Mouse (Mus musculus): ENCODE data around the gene Rsrc2. TPM values are rescaled to one million over a fixed set of nuclear protein-coding genes. Genes with fewer than 3 reads are reported as not detected.
A peak's percentile ranks its signal among the peaks of the same experiment; 100 is the strongest.
"Not testable (repeated sequence)": the region's sequence is repeated elsewhere in the genome, so short reads cannot be mapped to it uniquely, and the experiment has no call there.

The Rsrc2 gene
- polyA plus RNA-seq, 1 experiment from 2014 or later, result 117 TPM

DNA sequence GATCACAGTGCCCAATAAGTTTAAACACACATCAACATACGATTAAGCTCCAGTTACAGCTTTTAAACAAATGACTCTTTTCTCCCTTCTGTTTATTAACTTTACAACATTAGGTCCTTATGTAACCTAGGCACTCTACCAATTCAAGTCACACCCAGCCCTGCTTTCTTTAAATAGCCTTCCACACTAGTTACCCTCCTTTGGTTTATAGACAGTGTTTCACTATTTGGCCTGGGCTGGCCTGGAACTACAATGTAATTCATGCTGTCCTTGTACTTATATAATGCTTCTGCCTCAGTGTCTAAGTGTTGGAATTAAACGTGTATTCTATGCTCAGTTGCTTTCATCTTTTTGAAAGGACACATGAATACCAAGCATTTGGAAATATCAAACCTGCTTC, 4.9 kb downstream of the Rsrc2 start:
- no peak overlapping the region for H3K27ac ChIP-seq (replicated peaks)
- 89% methylated on average over 2 of the region's 2 CpGs for WGBS
- no peak for ATAC-seq (ENCODE audit: low FRiP score)
- H3K4me3 ChIP-seq (replicated peaks), result no peak overlapping the region
- no peak overlapping the region for H3K9ac ChIP-seq (replicated peaks)
- peaks cover 26% of the 10 kb centered on the region for H3K4me1 ChIP-seq
- no peaks in the 10 kb centered on the region for H3K27me3 ChIP-seq (replicated peaks)
- H3K36me3 ChIP-seq, result peaks cover 38% of the 10 kb centered on the region
- no peak overlapping the region for H3K4me2 ChIP-seq
- H3K9me3 ChIP-seq (replicated peaks), result no peaks in the 10 kb centered on the region

DNA sequence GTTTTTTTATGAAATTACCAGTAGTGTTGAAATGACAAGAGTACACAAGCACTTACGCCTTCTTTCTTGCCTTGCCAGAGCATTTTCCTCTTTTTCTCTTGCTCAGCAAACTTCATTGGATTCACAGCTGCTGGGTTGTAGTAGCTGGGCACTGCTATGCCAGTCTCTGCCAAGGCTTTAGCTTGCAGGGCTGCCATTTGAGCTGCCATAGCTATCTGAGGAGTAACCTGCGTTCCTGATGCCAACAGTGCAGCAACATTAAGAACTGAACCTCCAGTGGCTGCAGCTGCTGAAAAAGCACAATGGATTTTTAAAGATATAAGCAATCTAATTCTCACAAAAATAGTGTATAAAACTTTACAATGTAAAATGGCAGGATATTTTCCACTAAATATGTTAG, 18.2 kb downstream of the Rsrc2 start:
- Histone ChIP-seq H3K4me1 (no peaks in the 10 kb centered on the region), H3K27ac (replicated peaks) (no peak overlapping the region), H3K4me2 (no peak overlapping the region), H3K27me3 (replicated peaks) (no peaks in the 10 kb centered on the region), H3K9ac (replicated peaks) (no peak overlapping the region), H3K4me3 (replicated peaks) (no peak overlapping the region), H3K36me3 (peaks cover 72% of the 10 kb centered on the region), H3K9me3 (replicated peaks) (no peaks in the 10 kb centered on the region)
- ATAC-seq (ENCODE audit: low FRiP score), result no peak
- 93% methylated on average over 2 of the region's 2 CpGs for WGBS

DNA sequence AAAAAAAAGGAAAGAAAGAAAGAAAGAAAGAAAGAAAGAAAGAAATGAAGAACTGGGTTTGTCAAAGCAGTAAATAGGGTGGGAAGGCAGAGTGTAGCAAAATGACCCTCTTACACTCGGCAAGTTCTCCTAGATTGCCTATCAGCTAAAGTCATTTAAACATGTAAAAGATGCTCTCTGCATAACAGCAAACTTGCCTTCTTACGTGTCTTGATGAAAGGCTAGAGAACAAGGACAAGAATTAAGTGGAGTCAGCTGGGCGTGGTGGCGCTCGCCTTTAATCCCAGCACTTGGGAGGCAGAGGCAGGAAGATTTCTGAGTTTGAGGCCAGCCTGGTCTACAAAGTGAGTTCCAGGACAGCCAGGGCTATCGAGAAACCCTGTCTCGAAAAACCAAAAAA, 25.4 kb downstream of the Rsrc2 start:
- ATAC-seq (ENCODE audit: low FRiP score); H3K9ac ChIP-seq (replicated peaks); H3K9me3 ChIP-seq (replicated peaks); H3K27ac ChIP-seq (replicated peaks); H3K4me3 ChIP-seq (replicated peaks); H3K27me3 ChIP-seq (replicated peaks); H3K4me2 ChIP-seq: not testable (repeated sequence)
- 87% methylated on average over 7 of the region's 7 CpGs for WGBS
- peaks cover 14% of the 10 kb centered on the region for H3K36me3 ChIP-seq
- H3K4me1 ChIP-seq, result peaks cover 16% of the 10 kb centered on the region

DNA sequence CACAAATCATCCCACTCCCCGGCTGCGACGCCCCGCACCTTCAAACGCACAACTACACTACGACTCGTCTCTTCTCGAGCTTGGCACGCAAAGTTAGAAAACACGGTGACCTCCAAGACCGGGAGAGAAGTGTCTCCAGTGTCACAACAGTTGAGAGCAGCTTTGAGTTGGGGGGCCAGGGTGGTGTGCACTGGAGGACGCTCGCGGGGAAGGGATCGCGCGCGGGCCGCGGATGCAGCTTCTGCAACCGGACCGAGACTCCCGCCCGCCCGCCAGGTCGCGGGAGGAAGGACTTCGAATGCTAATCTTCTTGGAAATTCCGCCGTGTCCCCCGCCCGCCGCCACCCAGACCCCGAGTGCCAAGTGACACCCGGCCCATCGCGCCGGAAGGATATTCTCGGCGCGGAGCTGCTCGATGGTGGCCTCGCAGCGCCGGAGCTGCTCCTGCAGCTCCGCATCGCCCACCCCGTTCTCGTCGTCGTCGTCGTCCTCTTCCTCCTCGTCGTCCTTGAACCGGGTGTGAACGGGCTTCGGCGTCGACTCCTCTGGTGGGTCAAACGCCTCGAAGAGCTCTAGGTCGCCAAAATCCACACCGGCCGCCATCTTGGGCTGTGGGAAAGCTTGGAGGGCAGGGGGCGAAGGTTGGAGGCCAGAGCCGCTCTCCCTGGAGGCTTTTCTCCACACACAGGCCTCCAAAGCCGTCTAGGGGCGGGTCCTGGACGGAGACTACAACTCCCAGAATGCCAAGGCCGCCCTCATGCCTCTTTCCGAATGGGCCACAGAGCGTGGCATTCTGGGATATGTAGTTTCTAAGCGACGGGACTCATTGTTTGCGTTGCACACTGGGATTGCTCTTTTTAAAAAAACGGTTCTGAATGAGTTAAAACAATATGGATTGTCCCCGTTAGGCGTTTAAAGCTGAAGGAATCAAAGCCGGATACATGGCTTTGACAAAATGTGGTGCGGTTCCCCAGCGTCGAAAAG, 28.6 kb downstream of the Rsrc2 start, which contains the start of gene Zcchc8:
TSS of gene Zcchc8 (minus strand) at position 773 of the 984 bp plus-strand sequence.
- Histone ChIP-seq H3K27ac (replicated peaks) (peak within 1 kb of the TSS; percentile 91), H3K27me3 (replicated peaks) (no peaks in the 10 kb centered on the region), H3K36me3 (peaks cover 12% of the 10 kb centered on the region), H3K4me2 (peak within 1 kb of the TSS; percentile 82), H3K9me3 (replicated peaks) (no peaks in the 10 kb centered on the region), H3K9ac (replicated peaks) (peak within 1 kb of the TSS; percentile 76), H3K4me3 (replicated peaks) (peak within 1 kb of the TSS; percentile 82), H3K4me1 (peaks cover 35% of the 10 kb centered on the region)
- WGBS, result under 1% methylated on average over 83 of the region's 83 CpGs
- ATAC-seq (ENCODE audit: low FRiP score), result peak; percentile 100

DNA sequence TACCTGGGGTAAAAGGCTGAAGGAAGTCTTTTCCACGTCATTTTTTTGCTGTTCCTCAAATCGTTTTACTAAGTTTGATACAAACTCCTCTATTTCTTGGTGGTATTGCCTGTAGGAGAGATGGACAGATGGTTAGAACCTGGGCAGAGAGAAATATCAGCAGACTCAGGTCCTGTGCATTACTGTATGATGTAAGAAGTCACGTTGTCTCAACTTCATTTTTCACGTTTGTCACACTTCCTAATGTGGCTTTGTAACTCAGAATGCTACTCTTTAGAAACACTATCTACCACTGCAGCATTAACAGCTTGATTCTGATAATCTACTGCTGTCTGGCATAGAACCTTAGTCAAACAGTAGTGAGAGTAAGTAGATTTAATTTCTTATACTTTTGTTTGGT, 34.6 kb downstream of the Rsrc2 start:
- 94% methylated on average over 4 of the region's 4 CpGs for WGBS
- peaks cover 66% of the 10 kb centered on the region for H3K36me3 ChIP-seq
- no peak for ATAC-seq (ENCODE audit: low FRiP score)
- H3K9ac ChIP-seq (replicated peaks), result no peak overlapping the region
- no peaks in the 10 kb centered on the region for H3K27me3 ChIP-seq (replicated peaks)
- H3K4me3 ChIP-seq (replicated peaks), result no peak overlapping the region
- peaks cover 27% of the 10 kb centered on the region for H3K4me1 ChIP-seq
- H3K27ac ChIP-seq (replicated peaks), result no peak overlapping the region
- H3K9me3 ChIP-seq (replicated peaks), result no peaks in the 10 kb centered on the region
- no peak overlapping the region for H3K4me2 ChIP-seq

DNA sequence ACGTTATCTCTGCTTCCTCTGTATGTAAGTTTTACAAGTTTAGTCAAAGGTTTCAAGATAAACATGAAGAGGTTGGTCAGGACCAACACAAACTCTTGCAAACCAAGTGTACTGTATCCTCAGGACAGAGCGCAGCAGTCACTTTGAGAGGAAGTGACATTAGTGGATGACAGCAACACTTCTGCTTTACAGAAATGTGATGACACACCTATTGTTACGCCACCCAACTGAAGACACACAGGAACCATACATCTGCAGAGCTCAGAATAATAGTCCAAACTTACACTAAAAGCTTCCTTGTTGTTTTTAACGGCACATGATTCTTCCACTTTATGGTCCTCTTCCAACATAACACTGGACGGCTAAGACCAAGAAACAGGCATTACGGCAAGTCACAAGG, 35.4 kb downstream of the Rsrc2 start:
- Histone ChIP-seq H3K27me3 (replicated peaks) (no peaks in the 10 kb centered on the region), H3K9ac (replicated peaks) (no peak overlapping the region), H3K36me3 (peaks cover 74% of the 10 kb centered on the region), H3K27ac (replicated peaks) (no peak overlapping the region), H3K4me3 (replicated peaks) (no peak overlapping the region), H3K9me3 (replicated peaks) (no peaks in the 10 kb centered on the region), H3K4me2 (no peak overlapping the region), H3K4me1 (peaks cover 18% of the 10 kb centered on the region)
- 96% methylated on average over 6 of the region's 6 CpGs for WGBS
- no peak for ATAC-seq (ENCODE audit: low FRiP score)

DNA sequence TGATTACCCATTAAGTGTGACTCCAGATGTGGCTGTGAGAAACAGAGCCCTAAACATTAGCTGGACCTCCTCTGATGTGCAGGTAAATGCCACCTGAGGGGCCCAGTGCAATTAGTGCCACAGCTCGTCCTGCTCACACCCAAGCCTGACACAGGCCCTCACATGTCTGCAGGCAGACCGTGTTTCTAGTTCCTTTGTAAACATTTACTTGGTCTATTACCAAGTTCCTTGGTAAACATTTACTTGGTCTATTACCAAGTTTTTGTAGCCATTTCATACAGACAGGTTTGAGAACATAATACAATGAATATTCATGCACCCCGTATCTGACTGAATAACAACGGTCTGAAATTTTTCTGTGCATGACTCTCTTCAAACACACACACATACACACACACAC, 39.6 kb downstream of the Rsrc2 start:
- H3K4me1 ChIP-seq, result no peaks in the 10 kb centered on the region
- H3K27ac ChIP-seq (replicated peaks), result no peak overlapping the region
- ATAC-seq (ENCODE audit: low FRiP score), result no peak
- no peak overlapping the region for H3K4me2 ChIP-seq
- H3K36me3 ChIP-seq, result peaks cover 92% of the 10 kb centered on the region
- H3K4me3 ChIP-seq (replicated peaks), result no peak overlapping the region
- no peaks in the 10 kb centered on the region for H3K27me3 ChIP-seq (replicated peaks)
- WGBS, result 90% methylated on average over 4 of the region's 4 CpGs
- H3K9me3 ChIP-seq (replicated peaks), result no peaks in the 10 kb centered on the region
- no peak overlapping the region for H3K9ac ChIP-seq (replicated peaks)

DNA sequence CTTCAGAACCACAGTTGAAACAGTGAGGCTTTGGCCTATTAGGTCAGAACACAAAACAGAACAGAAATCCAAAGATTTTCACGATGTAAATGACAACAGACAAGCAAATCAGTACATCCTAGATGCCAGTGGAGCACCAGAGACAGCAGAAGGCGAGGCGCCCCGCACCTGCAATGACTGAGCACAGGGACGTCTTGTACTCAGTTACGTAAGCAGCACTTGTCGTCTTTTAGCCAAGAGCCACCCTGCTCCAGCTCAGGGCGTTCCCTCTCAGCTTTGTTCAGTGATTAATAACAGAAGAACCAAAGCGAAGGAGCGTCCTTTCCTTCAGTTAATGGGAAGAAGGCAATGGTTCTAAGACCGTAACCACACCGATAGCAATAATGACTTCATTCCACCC, 40.6 kb downstream of the Rsrc2 start:
- Histone ChIP-seq H3K9me3 (replicated peaks) (no peaks in the 10 kb centered on the region), H3K27ac (replicated peaks) (no peak overlapping the region), H3K9ac (replicated peaks) (no peak overlapping the region), H3K4me2 (no peak overlapping the region), H3K4me3 (replicated peaks) (no peak overlapping the region), H3K4me1 (no peaks in the 10 kb centered on the region), H3K36me3 (peaks cover 90% of the 10 kb centered on the region), H3K27me3 (replicated peaks) (no peaks in the 10 kb centered on the region)
- WGBS, result 93% methylated on average over 12 of the region's 12 CpGs
- no peak for ATAC-seq (ENCODE audit: low FRiP score)

DNA sequence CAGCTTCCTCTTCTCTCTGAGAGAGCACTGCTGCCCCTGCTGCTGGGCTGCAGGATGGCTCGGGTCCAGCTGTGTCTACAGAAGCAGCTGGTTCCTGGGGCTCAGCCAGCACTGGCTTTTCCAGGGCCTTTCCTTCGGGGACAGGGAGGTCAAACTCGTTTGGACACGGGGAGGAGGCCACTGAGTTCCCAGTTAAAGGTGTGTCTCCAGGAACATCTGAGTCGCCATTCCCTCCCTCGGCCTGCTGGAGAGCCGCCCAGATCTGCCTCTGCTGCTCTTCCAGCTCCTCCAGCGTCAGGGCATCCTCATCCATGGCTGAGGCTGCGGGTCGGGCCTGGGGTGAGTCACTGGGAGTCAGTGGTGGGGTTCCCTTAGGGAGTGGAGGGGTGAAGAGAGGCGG, 48.6 kb downstream of the Rsrc2 start:
- peaks cover 6% of the 10 kb centered on the region; the same call in 1 of the 2 replicates for H3K4me1 ChIP-seq
- H3K9ac ChIP-seq (replicated peaks), result no peak overlapping the region
- no peak overlapping the region for H3K4me3 ChIP-seq (replicated peaks)
- H3K27ac ChIP-seq (replicated peaks), result no peak overlapping the region
- no peaks in the 10 kb centered on the region for H3K9me3 ChIP-seq (replicated peaks)
- no peak for ATAC-seq (ENCODE audit: low FRiP score)
- no peaks in the 10 kb centered on the region for H3K27me3 ChIP-seq (replicated peaks)
- no peak overlapping the region for H3K4me2 ChIP-seq
- WGBS, result 73% methylated on average over 11 of the region's 11 CpGs
- peaks cover 71% of the 10 kb centered on the region for H3K36me3 ChIP-seq

DNA sequence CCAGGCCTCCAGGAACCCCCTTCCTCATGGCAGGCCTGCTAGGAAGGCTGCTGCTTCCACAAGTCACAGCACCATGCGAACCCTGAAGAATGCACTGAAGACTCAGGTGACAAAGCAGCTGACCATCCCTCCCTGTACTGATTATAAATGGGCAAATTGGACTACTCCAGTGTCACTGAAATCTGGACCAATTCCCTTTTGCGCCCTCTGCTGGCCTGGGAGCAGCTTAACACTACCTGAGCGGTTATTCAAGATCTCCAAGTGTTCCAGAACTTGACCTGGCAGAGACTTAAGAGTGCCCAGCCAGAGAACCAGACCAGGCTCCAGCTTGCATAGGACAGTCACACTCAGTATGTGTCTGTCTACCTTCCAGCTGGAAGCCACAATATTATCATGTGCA, 50.0 kb downstream of the Rsrc2 start:
- WGBS, result 31% methylated on average over 3 of the region's 3 CpGs
- Histone ChIP-seq H3K4me2 (no peak overlapping the region), H3K27ac (replicated peaks) (no peak overlapping the region), H3K4me1 (peaks cover 6% of the 10 kb centered on the region; the same call in 1 of the 2 replicates), H3K27me3 (replicated peaks) (no peaks in the 10 kb centered on the region), H3K4me3 (replicated peaks) (no peak overlapping the region), H3K9me3 (replicated peaks) (no peaks in the 10 kb centered on the region), H3K36me3 (peaks cover 58% of the 10 kb centered on the region), H3K9ac (replicated peaks) (no peak overlapping the region)
- no peak for ATAC-seq (ENCODE audit: low FRiP score)

DNA sequence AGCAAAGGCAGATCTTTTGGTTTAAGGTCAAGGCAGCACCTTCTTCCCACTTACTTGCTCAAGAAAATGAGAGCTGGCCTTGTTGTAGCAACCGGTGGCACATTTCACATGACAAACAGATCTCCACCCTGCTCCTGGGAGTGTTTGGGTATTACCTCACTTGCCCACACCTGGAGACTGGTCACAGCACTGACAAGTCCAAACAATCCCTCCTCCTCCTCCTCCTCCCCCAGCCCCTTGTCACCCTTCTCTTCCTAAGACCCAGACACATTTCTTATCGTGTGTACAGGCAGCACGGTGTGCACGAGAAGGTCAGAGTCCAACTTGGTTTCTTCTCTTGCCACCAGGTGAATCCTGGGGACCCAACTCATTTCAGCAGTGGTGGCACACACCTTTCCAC, 52.3 kb downstream of the Rsrc2 start:
- H3K4me1 ChIP-seq, result peaks cover 6% of the 10 kb centered on the region; the same call in 1 of the 2 replicates
- 89% methylated on average over 4 of the region's 4 CpGs for WGBS
- H3K4me3 ChIP-seq (replicated peaks), result no peak overlapping the region
- no peak for ATAC-seq (ENCODE audit: low FRiP score)
- no peak overlapping the region for H3K9ac ChIP-seq (replicated peaks)
- peaks cover 36% of the 10 kb centered on the region for H3K36me3 ChIP-seq
- no peaks in the 10 kb centered on the region for H3K9me3 ChIP-seq (replicated peaks)
- no peak overlapping the region for H3K27ac ChIP-seq (replicated peaks)
- H3K27me3 ChIP-seq (replicated peaks), result no peaks in the 10 kb centered on the region
- no peak overlapping the region for H3K4me2 ChIP-seq

DNA sequence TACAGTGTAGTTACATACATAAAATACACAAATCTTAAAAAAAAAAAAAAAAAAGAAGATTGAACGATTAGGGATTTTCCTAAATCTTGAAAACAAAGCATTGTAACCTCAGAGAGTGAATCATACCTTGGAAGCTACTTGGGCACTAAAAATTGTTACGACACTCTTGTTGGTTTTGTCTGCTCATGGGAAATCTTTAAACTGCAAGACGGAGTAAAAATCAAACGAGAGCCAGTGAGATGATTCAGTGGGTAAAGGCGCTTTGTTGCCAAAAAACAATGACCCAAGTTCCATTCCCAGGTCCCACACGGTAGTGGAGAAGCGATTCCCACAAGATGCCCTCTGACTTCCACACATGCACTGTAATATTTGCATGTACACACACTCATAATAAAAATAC, 53.0 kb downstream of the Rsrc2 start:
- Histone ChIP-seq H3K36me3 (peaks cover 29% of the 10 kb centered on the region), H3K4me1 (peaks cover 6% of the 10 kb centered on the region; the same call in 1 of the 2 replicates), H3K9me3 (replicated peaks) (no peaks in the 10 kb centered on the region), H3K27me3 (replicated peaks) (no peaks in the 10 kb centered on the region), H3K27ac (replicated peaks) (no peak overlapping the region), H3K4me3 (replicated peaks) (no peak overlapping the region), H3K4me2 (no peak overlapping the region), H3K9ac (replicated peaks) (no peak overlapping the region)
- ATAC-seq (ENCODE audit: low FRiP score), result no peak
- 84% methylated on average over 7 of the region's 7 CpGs for WGBS

All from neural tube, embryonic 15.5 days (tissue).